Mouse (Mus musculus) CH12.LX (cell line): ENCODE results near the gene Abcc2. TPM values are rescaled to one million over a fixed set of nuclear protein-coding genes. Genes with fewer than 3 reads are reported as not detected.

Experiments
- DNase-seq: peaks from one replicate; pipeline ENCODE4 v3.0.0-alpha.2; 2013; ENCODE audit errors: extremely low read depth
- H3K27ac ChIP-seq: 2 replicates; pipeline ENCODE4 v1.5.1; 2012; ENCODE audit warnings: low read depth, mild to moderate bottlenecking, control low read depth, moderate library complexity; ENCODE audit not compliant: insufficient read depth
- H3K27me3 ChIP-seq: replicated peaks from 2 replicates; pipeline ENCODE3; 2012; ENCODE audit warnings: inconsistent platforms
- H3K36me3 ChIP-seq, 2 experiments: replicated peaks in 1 of 2; 2 replicates each; pipeline versions ENCODE3 to v1.6.1; 2012; ENCODE audit warnings: inconsistent platforms in 1 of 2, low read length in 1 of 2, mild to moderate bottlenecking in 1 of 2, mixed read lengths in 1 of 2, moderate library complexity in 1 of 2; ENCODE audit not compliant: control insufficient read depth in 1 of 2, insufficient read depth in 1 of 2
- H3K4me1 ChIP-seq, 2 experiments: 2 replicates each; pipeline ENCODE4 v1.6.1; 2012; ENCODE audit warnings: inconsistent platforms in 1 of 2, moderate library complexity in 1 of 2; ENCODE audit not compliant: insufficient read depth in 2 of 2, control insufficient read depth in 1 of 2
- H3K4me2 ChIP-seq: 2 replicates; pipeline ENCODE4 v1.6.1; 2012; ENCODE audit warnings: low read depth, mild to moderate bottlenecking, control low read depth; ENCODE audit not compliant: poor library complexity, insufficient read depth, severe bottlenecking
- H3K4me3 ChIP-seq, 3 experiments: fragments of 150-350 bp in 1 of 3; sonication (generic) in 1 of 3; replicated peaks in 1 of 3; 2 replicates each; pipeline versions ENCODE3 to v1.5.1; 2011 to 2012; ENCODE audit warnings: low read depth in 2 of 3, low read length in 2 of 3, mild to moderate bottlenecking in 2 of 3, moderate library complexity in 2 of 3, control low read depth in 1 of 3, improper control_type of control experiment in 1 of 3, inconsistent platforms in 1 of 3, mixed read lengths in 1 of 3; ENCODE audit not compliant: poor library complexity in 1 of 3
- H3K79me2 ChIP-seq: replicated peaks from 2 replicates; pipeline ENCODE4 v1.6.1; 2012; ENCODE audit warnings: mild to moderate bottlenecking, moderate library complexity; ENCODE audit not compliant: control insufficient read depth, poor library complexity, insufficient read depth, severe bottlenecking; ENCODE audit errors: extremely low read depth
- H3K9ac ChIP-seq: 2 replicates; pipeline ENCODE4 v1.6.1; 2012; ENCODE audit warnings: low read depth, mild to moderate bottlenecking, control low read depth, moderate library complexity; ENCODE audit not compliant: insufficient read depth
- H3K9me3 ChIP-seq: replicated peaks from 2 replicates; pipeline ENCODE3; 2012; ENCODE audit warnings: low read length, inconsistent platforms, mixed read lengths
- BHLHE40 ChIP-seq: IDR thresholded peaks from 2 replicates; pipeline ENCODE4 v1.6.1; 2011; ENCODE audit warnings: mild to moderate bottlenecking, low read depth, low read length, improper control_type of control experiment
- CHD1 ChIP-seq: IDR thresholded peaks from 2 replicates; pipeline ENCODE4 v1.6.1; 2012; ENCODE audit warnings: low read depth, low read length, improper control_type of control experiment, inconsistent platforms
- CHD2 ChIP-seq: IDR thresholded peaks from 2 replicates; pipeline ENCODE4 v1.6.1; 2011; ENCODE audit warnings: low read length, improper control_type of control experiment
- E2F4 ChIP-seq: IDR thresholded peaks from 2 replicates; pipeline ENCODE4 v1.6.1; 2011; ENCODE audit warnings: low read depth, low read length, improper control_type of control experiment; ENCODE audit not compliant: insufficient replicate concordance
- ELF1 ChIP-seq: IDR thresholded peaks from 2 replicates; pipeline ENCODE4 v1.6.1; 2014; ENCODE audit warnings: low read depth, mild to moderate bottlenecking, inconsistent platforms, low read length, improper control_type of control experiment
- EP300 ChIP-seq: IDR thresholded peaks from 2 replicates; pipeline ENCODE4 v1.6.1; 2011; ENCODE audit warnings: low read length, improper control_type of control experiment
- ETS1 ChIP-seq: conservative IDR thresholded peaks from 2 replicates; pipeline ENCODE4 v1.6.1; 2012; ENCODE audit warnings: low read depth, mild to moderate bottlenecking, inconsistent platforms, low read length, improper control_type of control experiment, moderate library complexity
- GABPA ChIP-seq: IDR thresholded peaks from 2 replicates; pipeline ENCODE4 v1.6.1; 2012; ENCODE audit warnings: low read depth, low read length, improper control_type of control experiment, inconsistent platforms; ENCODE audit not compliant: insufficient replicate concordance
- HCFC1 ChIP-seq: IDR thresholded peaks from 2 replicates; pipeline ENCODE4 v1.6.1; 2012; ENCODE audit warnings: low read depth, mild to moderate bottlenecking, inconsistent platforms, low read length, improper control_type of control experiment
- IRF4 ChIP-seq: IDR thresholded peaks from 2 replicates; pipeline ENCODE4 v1.6.1; 2014; ENCODE audit warnings: low read depth, mild to moderate bottlenecking, inconsistent platforms, low read length, improper control_type of control experiment
- JUN ChIP-seq: IDR thresholded peaks from 2 replicates; pipeline ENCODE4 v1.6.1; 2011; ENCODE audit warnings: low read depth, mild to moderate bottlenecking, low read length, improper control_type of control experiment, moderate library complexity; ENCODE audit not compliant: insufficient read depth
- JUND ChIP-seq: conservative IDR thresholded peaks from 2 replicates; pipeline ENCODE4 v1.6.1; 2011; ENCODE audit warnings: low read depth, low read length, improper control_type of control experiment
- KAT2A ChIP-seq: IDR thresholded peaks from 2 replicates; pipeline ENCODE4 v1.6.1; 2012; ENCODE audit warnings: low read length, improper control_type of control experiment, inconsistent platforms; ENCODE audit not compliant: insufficient replicate concordance
- MAFK ChIP-seq: IDR thresholded peaks from 2 replicates; pipeline ENCODE4 v1.6.1; 2011; ENCODE audit warnings: low read length, improper control_type of control experiment; ENCODE audit not compliant: insufficient replicate concordance
- MAX ChIP-seq: IDR thresholded peaks from 2 replicates; pipeline ENCODE4 v1.6.1; 2011; ENCODE audit warnings: low read length, improper control_type of control experiment
- MAZ ChIP-seq: IDR thresholded peaks from 2 replicates; pipeline ENCODE4 v1.6.1; 2012; ENCODE audit warnings: low read depth, mild to moderate bottlenecking, inconsistent platforms, low read length, improper control_type of control experiment, moderate library complexity
- MEF2A ChIP-seq: IDR thresholded peaks from 2 replicates; pipeline ENCODE4 v1.6.1; 2014; ENCODE audit warnings: low read depth, mild to moderate bottlenecking, inconsistent platforms, low read length, improper control_type of control experiment, borderline replicate concordance
- MXI1 ChIP-seq: IDR thresholded peaks from 2 replicates; pipeline ENCODE4 v1.6.1; 2011; ENCODE audit warnings: mild to moderate bottlenecking, low read depth, low read length, improper control_type of control experiment
- MYC ChIP-seq: IDR thresholded peaks from 2 replicates; pipeline ENCODE4 v1.6.1; 2011; ENCODE audit warnings: low read depth, mild to moderate bottlenecking, improper control_type of control experiment, low read length
- NELFE ChIP-seq: IDR thresholded peaks from 2 replicates; pipeline ENCODE4 v1.6.1; 2011; ENCODE audit warnings: low read depth, low read length, improper control_type of control experiment
- NRF1 ChIP-seq: IDR thresholded peaks from 2 replicates; pipeline ENCODE4 v1.6.1; 2014; ENCODE audit warnings: low read depth, mild to moderate bottlenecking, inconsistent platforms, low read length, improper control_type of control experiment, moderate library complexity
- PAX5 ChIP-seq: IDR thresholded peaks from 2 replicates; pipeline ENCODE4 v1.6.1; 2012; ENCODE audit warnings: low read length, inconsistent platforms, mixed read lengths
- POLR2A ChIP-seq: IDR thresholded peaks from 2 replicates; pipeline ENCODE4 v1.6.1; 2011; ENCODE audit warnings: low read depth, mild to moderate bottlenecking, improper control_type of control experiment, low read length
- POLR2AphosphoS2 ChIP-seq: IDR thresholded peaks from 2 replicates; pipeline ENCODE4 v1.6.1; 2011; ENCODE audit warnings: low read depth, low read length, improper control_type of control experiment
- RAD21 ChIP-seq: IDR thresholded peaks from 2 replicates; pipeline ENCODE4 v1.6.1; 2011; ENCODE audit warnings: low read depth, mild to moderate bottlenecking, low read length, improper control_type of control experiment, moderate library complexity
- RCOR1 ChIP-seq: conservative IDR thresholded peaks from 2 replicates; pipeline ENCODE4 v1.6.1; 2012; ENCODE audit warnings: low read depth, mild to moderate bottlenecking, inconsistent platforms, low read length, improper control_type of control experiment
- SIN3A ChIP-seq: IDR thresholded peaks from 2 replicates; pipeline ENCODE4 v1.6.1; 2012; ENCODE audit warnings: low read length, improper control_type of control experiment, inconsistent platforms
- SMC3 ChIP-seq: IDR thresholded peaks from 2 replicates; pipeline ENCODE4 v1.6.1; 2011; ENCODE audit warnings: low read depth, low read length, improper control_type of control experiment
- TBP ChIP-seq: conservative IDR thresholded peaks from 2 replicates; pipeline ENCODE4 v1.6.1; 2011; ENCODE audit warnings: low read depth, low read length, improper control_type of control experiment
- TCF12 ChIP-seq: IDR thresholded peaks from 2 replicates; pipeline ENCODE4 v1.6.1; 2014; ENCODE audit warnings: low read depth, mild to moderate bottlenecking, inconsistent platforms, low read length, improper control_type of control experiment
- UBTF ChIP-seq: IDR thresholded peaks from 2 replicates; pipeline ENCODE4 v1.6.1; 2012; ENCODE audit warnings: low read depth, mild to moderate bottlenecking, inconsistent platforms, low read length, improper control_type of control experiment, moderate library complexity
- USF1 ChIP-seq: IDR thresholded peaks from 2 replicates; pipeline ENCODE4 v1.6.1; 2014; ENCODE audit warnings: low read depth, mild to moderate bottlenecking, inconsistent platforms, low read length, improper control_type of control experiment
- USF2 ChIP-seq: conservative IDR thresholded peaks from 2 replicates; pipeline ENCODE4 v1.6.1; 2011; ENCODE audit warnings: low read depth, low read length, improper control_type of control experiment
- ZC3H11A ChIP-seq: IDR thresholded peaks from 2 replicates; pipeline ENCODE4 v1.6.1; 2012; ENCODE audit warnings: low read depth, mild to moderate bottlenecking, inconsistent platforms, low read length, improper control_type of control experiment
- ZKSCAN1 ChIP-seq: IDR thresholded peaks from 2 replicates; pipeline ENCODE4 v1.6.1; 2012; ENCODE audit warnings: low read depth, inconsistent platforms, low read length, improper control_type of control experiment, borderline replicate concordance
- ZMIZ1 ChIP-seq: IDR thresholded peaks from 2 replicates; pipeline ENCODE4 v1.6.1; 2012; ENCODE audit warnings: low read depth, mild to moderate bottlenecking, inconsistent platforms, low read length, improper control_type of control experiment
- ZNF384 ChIP-seq: IDR thresholded peaks from 2 replicates; pipeline ENCODE4 v1.6.1; 2012; ENCODE audit warnings: low read depth, low read length, improper control_type of control experiment, inconsistent platforms
- dilution Hi-C: fragments of 300-500 bp; cut with MboI; formaldehyde crosslinking; loops from 2 replicates; pipeline ENCODE4 v1.14.3; 2020; ENCODE audit warnings: low sequenced_read_pairs; ENCODE audit not compliant: extremely low pct_unique_long_range_greater_than_20kb, extremely low pct_ligation_motif_present
- in situ Hi-C: fragments of 300-500 bp; cut with MboI; formaldehyde crosslinking; loops from 3 replicates; pipeline ENCODE4 v1.14.3; 2019; ENCODE audit warnings: low sequenced_read_pairs, low pct_ligation_motif_present, low pct_unique_long_range_greater_than_20kb, mixed read lengths
- polyA plus RNA-seq: library from polyadenylated mRNA; unstranded; fragments of >175 nt; gene quantifications from 2 replicates; pipeline ENCODE4 v1.2.1, GENCODE M21; 2012; ENCODE audit warnings: low read depth; ENCODE audit not compliant: insufficient read length
- total RNA-seq, 2 experiments: library from RNA; depleted of rRNA; stranded (reverse); fragments of 300-350 nt in 1 of 2; fragments of >200 nt in 1 of 2; gene quantifications; 2 replicates each; pipeline ENCODE4 v1.2.3; 2012 to 2014

The Abcc2 gene
- total and polyA plus RNA-seq, 3 experiments, result 0.08 to 0.39 (median 0.09) TPM

DNA sequence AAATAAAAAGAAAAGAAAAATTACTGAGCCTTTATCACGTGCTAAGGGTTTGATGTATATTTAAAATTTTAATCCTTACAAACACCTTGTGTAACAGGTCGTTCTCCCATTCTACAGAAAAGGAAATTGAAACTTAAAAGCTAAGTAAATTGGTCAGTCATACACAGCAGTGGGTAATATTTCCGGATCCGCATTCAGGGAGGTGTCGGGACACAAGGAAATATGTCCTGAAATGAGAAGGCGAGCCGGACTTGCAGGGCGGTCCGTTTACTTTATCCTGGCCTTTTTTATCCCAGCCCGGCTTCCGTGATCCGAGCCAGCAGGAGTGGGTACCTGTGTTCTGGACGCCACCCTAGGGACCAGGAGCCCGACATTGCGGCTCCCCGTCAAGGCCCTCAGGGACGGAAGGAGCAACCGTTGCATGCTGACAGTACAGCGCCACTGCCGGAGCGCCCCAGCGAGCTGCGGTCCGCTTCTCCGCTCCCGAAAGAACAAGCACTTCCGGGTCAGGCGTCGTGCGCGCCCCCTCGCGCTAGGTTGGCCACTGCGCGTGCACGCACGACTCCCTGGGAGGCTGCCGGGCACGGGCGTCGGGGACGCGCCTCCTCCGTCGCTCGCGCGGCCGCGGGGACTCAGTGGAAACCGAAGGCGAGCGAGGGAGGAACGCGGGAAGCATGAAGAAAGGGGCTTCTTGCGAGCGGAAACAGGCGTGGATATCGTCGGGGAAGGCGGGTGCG lies 29.3 kb upstream of the Abcc2 start, which contains the start of the genes Cutc and Cox15:
TSS of gene Cutc (plus strand) at position 508 of the 737 bp plus-strand sequence.
TSS of gene Cox15 (minus strand) at position 512 of the 737 bp plus-strand sequence.
- dilution Hi-C loops, result no loop called here
- peak within 1 kb of the TSS; percentile 66 to 97 (median 76) for H3K4me3 ChIP-seq
- H3K79me2 ChIP-seq, result peaks cover 3% of the 10 kb centered on the region; the same call in 1 of the 2 replicates
- peaks cover 7 to 44% of the 10 kb centered on the region in 2 experiments for H3K4me1 ChIP-seq
- peak within 1 kb of the TSS; percentile 84 for H3K4me2 ChIP-seq
- H3K9me3 ChIP-seq, result no peaks in the 10 kb centered on the region
- H3K27ac ChIP-seq, result peak within 1 kb of the TSS; percentile 80
- no peaks in the 10 kb centered on the region for H3K27me3 ChIP-seq
- peak; percentile 93 for DNase-seq
- in situ Hi-C loops, result loop anchor here (5.0 to 25.0 kb wide), 5 partner anchors 75 to 240 kb away; partner anchors contain the start of gene Got1
- H3K36me3 ChIP-seq, result peaks cover 14 to 38% of the 10 kb centered on the region in 2 experiments
- H3K9ac ChIP-seq, result peak within 1 kb of the TSS; percentile 74
- TF ChIP-seq ZC3H11A (no peak), MXI1 (peak; percentile 87), ZKSCAN1 (no peak), SMC3 (no peak; the same call in 1 of the 2 replicates), ZMIZ1 (peak; percentile 96), JUN (no peak), CHD1 (no peak), HCFC1 (peak; percentile 83), KAT2A (0 out of 2 replicates have a peak, but pooled peaks have one; percentile 61), IRF4 (0 out of 2 replicates have a peak, but pooled peaks have one; percentile 67), NELFE (peak; percentile 98), PAX5 (no peak), ETS1 (peak; percentile 53; the same call in 1 of the 2 replicates), MEF2A (peak; percentile 45), USF1 (no peak), NRF1 (peak; percentile 53; the same call in 1 of the 2 replicates), UBTF (peak; percentile 84), SIN3A (peak; percentile 81; the same call in 1 of the 2 replicates), POLR2AphosphoS2 (peak; percentile 94; the same call in 1 of the 2 replicates), BHLHE40 (peak; percentile 64), RAD21 (no peak), MYC (0 out of 2 replicates have a peak, but pooled peaks have one; percentile 55), MAX (peak; percentile 78), TBP (peak; percentile 44; the same call in 1 of the 2 replicates), USF2 (no peak), MAFK (0 out of 2 replicates have a peak, but pooled peaks have one; percentile 42), ELF1 (peak; percentile 94), E2F4 (no peak), RCOR1 (peak; percentile 72; the same call in 1 of the 2 replicates), GABPA (no peak; the same call in 1 of the 2 replicates), TCF12 (peak; percentile 90), ZNF384 (no peak), JUND (peak; percentile 31; the same call in 1 of the 2 replicates), EP300 (no peak), POLR2A (peak; percentile 98), MAZ (no peak; the same call in 1 of the 2 replicates), CHD2 (peak; percentile 71)
